ENCODE assay signal across 4 mouse cellular contexts in genomic region chr1:26339876-26340275, GRCm38 (mm10).
DNase-seq lines count a peak whose midpoint lies in the region; ATAC-seq lines count a peak whose summit lies in the region.
"Not testable (repeated sequence)": the region's sequence is repeated elsewhere in the genome, so short reads cannot be mapped to it uniquely, and the experiment has no call there.

No protein-coding gene starts in this region.

- 95% methylated on average over 5 of the region's 5 CpGs for WGBS in midbrain, embryonic 11.5 days

- DNase-seq in ES-CJ7 (ENCODE audit: low read depth, low spot score), result peak; percentile 53
- peak; percentile 42 for DNase-seq in R1 (ENCODE audit: low read depth, low spot score)
- DNase-seq in ZHBTc4 (ENCODE audit: low read depth, low spot score), result peak; percentile 51
- DNase-seq in midbrain, embryonic 11.5 days (ENCODE audit: low spot score, missing footprints), result peak; percentile 35

- H3K9ac ChIP-seq in midbrain, embryonic 11.5 days (ENCODE audit: low read length), result not testable (repeated sequence)

- H3K4me2 ChIP-seq in midbrain, embryonic 11.5 days, result not testable (repeated sequence)

- not testable (repeated sequence) for H3K27me3 ChIP-seq in midbrain, embryonic 11.5 days (ENCODE audit: control insufficient read depth, insufficient read depth, low read length)

- ATAC-seq in midbrain, embryonic 11.5 days (ENCODE audit: low FRiP score), result not testable (repeated sequence)

- H3K9me3 ChIP-seq in midbrain, embryonic 11.5 days (ENCODE audit: control insufficient read depth, low read length), result not testable (repeated sequence)

- H3K4me3 ChIP-seq in midbrain, embryonic 11.5 days (ENCODE audit: low read depth, low read length), result not testable (repeated sequence)

- not testable (repeated sequence) for H3K4me1 ChIP-seq in midbrain, embryonic 11.5 days (ENCODE audit: control insufficient read depth, insufficient read depth, low read length)

- H3K27ac ChIP-seq in midbrain, embryonic 11.5 days (ENCODE audit: low read depth, low read length), result not testable (repeated sequence)

- not testable (repeated sequence) for H3K36me3 ChIP-seq in midbrain, embryonic 11.5 days (ENCODE audit: control insufficient read depth, insufficient read depth, low read length)
